Mouse (Mus musculus): ENCODE measurements around the gene Mapre3.

Gene Mapre3

DNA sequence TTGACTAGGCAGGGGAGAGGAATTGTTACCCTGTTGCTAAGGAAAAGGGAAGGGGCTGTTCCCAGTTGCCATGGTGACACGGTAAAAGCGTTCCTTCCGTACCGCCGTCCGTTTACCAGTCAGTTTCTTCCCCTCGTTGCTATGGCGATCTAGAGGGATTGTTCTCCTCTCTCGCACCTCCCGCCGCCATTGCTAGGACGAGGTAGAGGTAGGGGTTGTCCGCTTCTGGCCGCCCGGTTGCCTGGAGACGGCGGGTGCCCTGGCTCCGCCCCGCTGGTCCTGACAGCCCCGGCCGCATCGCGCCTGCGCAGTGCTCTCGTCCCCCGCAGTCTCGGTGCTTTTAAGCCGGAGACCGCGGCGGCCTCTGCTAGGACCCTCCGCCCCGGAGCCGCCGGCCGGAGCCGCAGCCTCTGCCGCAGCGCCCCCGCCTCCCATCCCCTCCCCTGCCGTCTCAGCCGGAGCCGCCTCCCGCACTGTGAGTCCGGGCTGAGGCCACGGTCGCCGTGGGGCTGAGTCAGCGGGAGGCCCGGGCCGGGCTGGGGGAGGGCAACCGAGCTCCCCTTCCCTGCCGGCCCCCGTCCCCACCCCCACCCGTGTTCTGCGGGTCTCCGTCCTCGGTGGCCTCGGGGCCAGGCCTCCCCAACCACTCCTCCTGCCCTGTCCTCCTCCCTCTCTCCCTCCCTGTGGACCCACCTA, at the start of gene Mapre3:
Gene Mapre3 (plus strand): TSS at position 218 of the 696 bp plus-strand sequence.
- in situ Hi-C loops (cut with MboI; ENCODE audit: low sequenced_read_pairs), result no loop called here

DNA sequence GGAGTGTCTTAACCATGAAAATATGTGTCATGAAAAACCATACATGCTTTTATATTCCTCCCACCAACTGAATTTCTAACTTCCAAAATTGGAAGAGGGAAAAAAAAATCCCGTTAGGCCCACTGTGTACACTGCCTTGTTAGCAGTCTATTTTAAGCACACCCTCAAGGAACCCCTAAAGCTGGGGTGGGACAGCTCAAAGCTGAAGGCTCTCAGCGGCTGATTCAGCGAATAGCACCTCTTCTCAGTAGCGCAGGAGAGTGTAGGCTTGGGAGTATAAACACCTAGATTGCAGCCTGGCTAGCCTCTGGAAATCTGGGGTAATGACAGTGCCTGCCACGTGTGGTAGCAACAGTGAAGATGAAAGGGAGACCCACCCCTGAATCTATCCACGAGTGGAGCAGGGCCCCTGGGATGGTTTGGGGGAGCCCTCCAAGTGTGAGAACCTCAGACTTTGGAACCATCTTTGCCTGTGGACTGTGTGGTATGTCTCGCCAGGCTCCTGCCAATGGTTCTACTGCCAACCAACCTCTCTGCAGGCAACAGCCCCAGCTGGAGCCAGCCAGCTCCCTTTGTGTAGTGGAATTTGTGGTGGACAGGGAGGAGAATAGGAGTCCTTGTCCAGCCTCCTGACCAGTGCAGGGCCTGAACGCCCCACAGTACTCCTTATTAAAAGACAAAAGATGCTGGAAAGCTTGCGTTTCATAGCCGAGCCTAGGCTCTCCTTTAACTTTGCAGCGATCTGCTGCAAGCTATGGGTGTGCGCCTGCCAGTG, 48.7 kb upstream of the Mapre3 start:
- in situ Hi-C loops (cut with MboI; ENCODE audit: low sequenced_read_pairs), result no loop called here

DNA sequence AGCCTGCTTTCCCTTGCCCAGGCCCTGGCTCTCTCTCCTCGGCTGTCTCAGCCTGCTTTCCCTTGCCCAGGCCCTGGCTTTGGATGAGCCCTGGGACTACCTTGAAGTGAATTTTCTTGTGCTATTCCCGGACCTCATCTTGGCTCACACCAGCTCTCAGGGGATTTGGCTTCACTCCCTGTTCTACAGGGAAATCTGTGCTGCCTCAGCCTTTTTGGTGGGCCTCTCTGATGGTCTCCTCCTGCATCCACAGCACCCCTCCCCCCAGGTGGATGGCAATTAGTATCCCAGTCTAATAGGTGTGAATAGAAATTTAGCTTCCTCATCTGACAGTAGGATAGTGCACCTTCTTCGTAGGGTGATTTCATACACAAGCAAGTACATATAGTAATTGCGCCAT, 46.4 kb upstream of the Mapre3 start:
- in situ Hi-C loops (cut with MboI; ENCODE audit: low sequenced_read_pairs), result no loop called here

DNA sequence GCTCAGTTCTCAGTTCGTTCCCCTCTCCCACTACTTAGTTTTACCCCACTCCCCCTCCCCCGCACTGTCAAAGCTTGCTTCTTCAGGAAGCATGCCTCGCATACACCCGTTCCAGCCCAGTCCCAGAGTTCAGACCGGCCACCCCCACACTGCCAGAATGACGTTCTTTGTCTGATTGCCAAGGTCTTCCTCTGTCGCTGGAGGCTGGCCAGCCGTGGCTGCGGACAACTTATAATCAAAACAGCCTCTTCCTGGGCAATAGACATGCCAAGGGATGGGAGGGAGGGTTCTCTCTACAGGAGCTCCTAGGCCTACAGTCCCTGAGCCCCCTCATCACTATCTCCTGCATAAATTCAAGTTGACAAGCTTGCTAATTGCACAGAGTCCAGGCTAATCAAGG, 45.8 kb upstream of the Mapre3 start:
- in situ Hi-C loops (cut with MboI; ENCODE audit: low sequenced_read_pairs), result no loop called here

DNA sequence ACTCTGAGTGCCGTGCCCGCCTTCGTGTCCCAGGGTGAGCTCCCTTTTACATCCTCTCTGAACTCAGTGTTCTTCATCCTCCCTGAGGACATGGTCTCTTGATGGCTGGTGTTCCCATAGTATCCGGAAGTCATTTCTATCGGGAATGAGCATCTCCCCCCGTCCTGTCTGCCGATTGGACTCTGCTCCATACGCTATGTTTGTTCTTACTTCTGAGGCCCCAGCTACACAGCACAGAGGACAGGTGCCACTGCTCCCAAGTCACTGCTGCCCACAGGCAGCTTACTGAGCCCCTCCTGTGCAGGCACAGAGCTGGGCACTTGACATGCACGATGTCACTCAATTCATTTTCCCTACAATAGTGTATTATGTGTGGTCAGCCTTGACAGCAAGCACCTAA, 45.4 kb upstream of the Mapre3 start:
- in situ Hi-C loops (cut with MboI; ENCODE audit: low sequenced_read_pairs), result no loop called here

DNA sequence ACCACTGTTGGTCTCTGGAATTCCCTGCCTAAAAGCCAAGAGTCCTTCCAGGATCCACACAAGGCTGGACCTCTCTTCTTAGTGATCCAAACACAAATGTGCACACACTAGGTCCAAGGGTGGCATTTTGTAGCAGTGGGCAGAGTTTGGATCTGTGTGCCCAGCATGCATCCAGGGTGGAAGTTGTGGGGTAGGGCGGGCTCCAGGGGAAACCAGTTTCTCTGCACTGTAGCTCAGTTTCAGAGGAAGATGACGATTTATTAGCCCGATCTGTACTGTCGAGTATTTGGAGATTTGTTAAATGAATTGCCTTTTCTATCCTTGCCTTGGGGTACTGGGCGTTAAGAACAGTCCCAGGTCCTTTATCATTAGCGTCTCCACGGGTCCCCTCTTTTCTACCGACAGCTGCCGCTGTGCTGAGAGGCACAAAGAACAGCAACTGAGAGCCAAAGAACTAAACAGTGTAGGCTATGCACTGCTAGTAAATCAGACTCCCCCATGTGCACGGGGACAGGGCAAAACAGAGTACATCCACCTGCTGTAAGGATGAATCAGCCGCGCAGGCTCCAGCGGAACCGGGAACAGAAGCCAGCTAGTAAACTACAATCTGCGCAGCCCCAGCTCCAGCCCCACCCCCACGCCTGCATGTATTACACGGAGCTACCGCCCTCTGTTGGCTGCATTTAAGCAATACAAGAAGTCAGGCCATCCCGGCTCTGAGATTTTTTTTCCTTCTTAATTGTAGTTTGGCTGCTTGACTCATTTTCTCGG, 39.7 kb upstream of the Mapre3 start:
- in situ Hi-C loops (cut with MboI; ENCODE audit: low sequenced_read_pairs), result loop anchor here (10.0 kb wide), 1 partner anchor 70 kb away; no protein-coding TSS in a partner anchor

DNA sequence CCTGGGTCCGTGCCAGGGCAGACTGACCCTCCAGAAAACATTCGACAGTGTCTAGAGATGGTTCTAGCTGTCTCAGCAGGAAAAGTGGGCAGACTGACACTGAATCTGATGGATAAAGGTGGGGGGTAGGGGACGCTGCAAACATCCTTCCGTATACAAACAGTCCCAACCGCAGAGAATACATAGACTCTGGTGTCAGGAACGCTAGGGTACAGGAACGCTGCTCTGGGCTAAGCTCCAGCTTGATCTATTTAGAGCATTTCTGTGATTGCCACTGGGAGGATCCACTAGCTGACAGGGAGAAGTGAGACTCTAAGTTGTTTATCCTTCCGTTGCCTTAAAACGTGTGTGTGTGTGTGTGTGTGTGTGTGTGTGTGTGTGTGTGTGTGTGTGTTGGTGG, 33.7 kb upstream of the Mapre3 start:
- in situ Hi-C loops (cut with MboI; ENCODE audit: low sequenced_read_pairs), result no loop called here

DNA sequence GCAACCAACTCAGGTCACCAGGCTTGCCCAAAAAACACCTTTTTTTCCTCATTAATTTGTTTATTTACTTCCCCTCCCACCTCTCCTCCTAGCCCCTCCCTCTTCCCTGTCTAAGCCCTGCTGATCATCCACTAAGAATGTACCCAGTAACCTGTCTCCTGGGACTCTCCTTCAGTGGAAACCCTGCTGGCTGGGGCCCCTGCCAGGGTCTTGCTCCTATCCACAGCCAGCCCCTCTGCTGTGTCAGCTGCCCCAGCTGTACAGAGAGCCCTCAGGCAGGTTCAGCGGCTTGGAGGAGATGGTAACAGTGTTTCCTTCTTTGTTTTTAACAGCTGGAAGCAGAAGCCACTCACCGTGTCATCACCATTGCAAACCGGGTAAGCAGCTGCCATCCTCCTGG, 33.3 kb upstream of the Mapre3 start:
- in situ Hi-C loops (cut with MboI; ENCODE audit: low sequenced_read_pairs), result no loop called here

DNA sequence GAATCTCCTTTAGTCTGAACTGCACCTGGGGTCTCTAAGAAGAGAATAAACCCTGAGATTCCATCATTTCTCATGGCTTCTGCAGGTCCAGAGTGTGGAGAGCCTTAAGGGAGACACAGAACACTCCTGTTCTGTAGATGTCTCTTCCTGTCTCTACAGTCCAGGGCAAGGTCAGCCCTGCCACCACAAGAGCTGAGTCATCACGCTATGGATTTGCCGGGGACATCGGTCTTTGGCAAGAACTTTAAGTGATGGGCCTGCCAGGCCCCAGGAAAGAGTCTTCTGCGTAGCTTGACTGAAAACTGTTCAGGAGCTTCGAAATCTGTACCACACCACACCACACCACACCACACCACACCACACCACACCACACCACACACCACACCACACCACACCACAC, 27.1 kb upstream of the Mapre3 start:
- in situ Hi-C loops (cut with MboI; ENCODE audit: low sequenced_read_pairs), result no loop called here

DNA sequence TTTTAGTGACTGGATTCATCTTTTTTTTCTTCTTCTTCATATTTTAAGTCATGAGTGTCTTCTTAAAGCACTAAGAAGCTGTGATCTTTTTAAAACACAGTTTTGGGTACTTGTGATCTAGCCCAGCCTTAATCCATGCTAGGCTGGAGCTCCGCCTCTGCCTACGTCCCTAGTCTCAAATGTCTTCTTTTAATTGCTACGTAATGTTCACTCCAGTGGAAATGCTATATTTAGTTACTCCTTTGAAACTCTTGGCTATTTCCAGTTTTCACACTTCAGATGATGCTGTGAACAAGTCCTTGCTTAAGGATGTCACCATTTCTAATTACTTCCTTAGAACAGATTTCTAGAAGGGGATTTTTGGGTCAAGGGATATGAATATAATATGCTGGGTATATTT, 24.4 kb upstream of the Mapre3 start:
- in situ Hi-C loops (cut with MboI; ENCODE audit: low sequenced_read_pairs), result no loop called here

DNA sequence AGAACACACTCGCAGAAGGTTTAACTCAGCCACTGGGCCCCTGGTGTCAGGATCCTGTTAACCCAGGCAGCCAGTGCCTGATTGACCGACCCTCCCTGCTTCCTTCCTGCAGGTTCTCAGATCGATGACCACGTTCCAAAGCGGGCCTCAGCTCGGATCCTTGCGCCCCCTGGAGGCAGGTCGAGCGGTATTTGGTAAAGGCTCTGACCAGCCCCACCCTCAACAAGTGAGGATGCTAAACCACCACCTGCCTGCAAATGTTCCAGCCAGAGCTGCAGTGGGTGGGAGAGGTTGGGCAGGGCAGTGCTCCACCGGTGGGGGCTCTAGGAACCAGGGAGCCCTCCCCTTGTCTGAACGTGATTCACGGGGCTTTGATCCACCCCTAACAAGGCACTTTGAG, 18.3 kb upstream of the Mapre3 start:
- in situ Hi-C loops (cut with MboI; ENCODE audit: low sequenced_read_pairs), result loop anchor here (5.0 kb wide), 1 partner anchor 84 kb away; the partner anchor contains the start of gene Dpysl5

DNA sequence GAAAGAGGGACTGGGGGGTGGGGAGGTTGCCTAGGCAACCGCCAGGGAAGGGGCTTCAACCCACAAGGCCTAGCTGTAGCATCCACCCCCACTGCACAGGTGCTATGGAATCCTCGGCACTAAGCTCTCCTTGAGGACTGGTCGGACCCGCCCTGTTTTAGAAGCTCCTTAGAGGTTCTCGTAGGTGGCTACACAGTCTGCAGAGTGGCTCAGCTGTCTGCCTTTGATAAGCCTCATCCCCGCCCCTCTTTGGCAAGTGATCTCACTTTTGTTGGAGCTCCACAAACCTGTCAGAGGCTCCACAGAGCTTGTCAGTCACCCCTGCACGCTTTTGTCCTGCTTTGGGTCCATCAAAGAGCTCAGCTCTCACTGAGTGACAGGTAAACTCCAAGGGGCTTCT, 17.0 kb upstream of the Mapre3 start:
- in situ Hi-C loops (cut with MboI; ENCODE audit: low sequenced_read_pairs), result loop anchor here (5.0 kb wide), 1 partner anchor 85 kb away; the partner anchor contains the start of gene Dpysl5

DNA sequence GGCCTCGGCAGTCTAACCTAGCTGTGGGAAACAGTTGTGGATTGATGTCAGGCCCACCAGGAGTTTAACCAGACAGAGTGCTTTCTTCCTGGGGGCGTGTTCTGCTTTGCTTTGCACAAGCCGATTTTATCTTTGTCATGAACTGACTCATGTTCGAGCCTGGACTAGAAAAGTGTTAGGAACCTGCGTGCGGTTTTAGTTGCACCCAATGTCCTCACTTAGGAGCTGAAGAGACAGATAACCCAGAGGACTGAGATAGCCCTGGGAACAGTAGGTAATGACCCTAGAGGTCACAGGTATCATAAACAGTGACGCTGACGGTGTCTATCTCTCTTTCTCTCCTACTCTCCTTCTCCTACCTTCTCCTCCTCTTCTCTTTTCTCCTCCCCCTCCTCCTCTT, 16.5 kb upstream of the Mapre3 start:
- in situ Hi-C loops (cut with MboI; ENCODE audit: low sequenced_read_pairs), result loop anchor here (5.0 kb wide), 1 partner anchor 86 kb away; the partner anchor contains the start of gene Dpysl5

DNA sequence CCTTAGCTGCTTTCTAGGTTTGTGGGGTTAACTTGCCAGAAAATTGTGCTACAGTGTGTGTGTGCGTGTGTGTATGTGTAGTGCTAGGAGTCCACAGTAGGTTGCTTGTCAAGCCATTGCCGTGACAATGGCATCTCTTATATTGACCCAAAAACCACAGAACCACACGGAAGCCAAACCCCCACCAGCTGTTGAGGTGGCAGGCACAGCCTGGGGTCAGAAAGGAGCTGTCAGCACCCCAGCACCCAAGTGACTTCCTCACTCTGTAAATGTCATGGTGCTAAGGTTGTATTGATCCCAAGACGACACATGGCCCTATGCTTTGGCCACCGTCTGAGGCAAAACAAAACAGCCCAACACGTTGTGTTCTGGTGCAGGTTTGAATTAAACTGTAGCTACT, 15.5 kb upstream of the Mapre3 start:
- in situ Hi-C loops (cut with MboI; ENCODE audit: low sequenced_read_pairs), result loop anchor here (5.0 kb wide), 1 partner anchor 87 kb away; the partner anchor contains the start of gene Dpysl5

DNA sequence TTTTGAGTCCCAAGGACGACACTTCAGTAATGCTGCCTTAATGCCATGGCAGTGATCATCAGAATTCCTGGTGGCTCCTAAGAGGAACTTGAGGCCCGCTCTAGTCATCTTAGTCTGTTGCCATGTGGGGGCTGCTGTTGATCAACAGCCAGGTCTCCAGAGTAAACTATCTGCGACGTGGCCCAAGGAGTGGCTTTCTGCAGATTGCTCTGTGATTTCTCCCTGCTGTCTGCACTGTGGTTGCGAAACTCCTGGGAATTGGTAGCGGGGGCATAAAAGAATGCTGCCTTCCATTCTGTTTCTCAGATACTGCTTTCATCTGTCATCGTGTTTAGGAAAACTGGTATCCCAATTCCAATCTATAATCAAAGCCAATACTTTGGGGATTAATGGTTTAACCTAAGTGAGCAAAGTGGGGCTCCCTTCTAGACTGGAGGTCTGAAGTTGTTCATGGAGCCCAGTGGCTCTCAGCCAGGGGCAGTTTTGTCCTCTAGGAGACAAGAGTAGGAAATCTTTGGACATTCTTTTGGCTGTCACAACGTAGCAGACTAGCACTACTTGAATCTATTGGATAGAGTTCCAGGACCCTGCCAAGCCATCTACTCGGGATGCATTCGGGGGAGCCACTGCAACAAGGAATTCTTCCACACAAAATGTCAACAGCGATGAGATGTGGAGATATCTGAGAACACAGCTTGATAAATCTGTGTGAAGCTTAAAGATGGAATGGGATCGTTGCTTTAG, 11.5 kb upstream of the Mapre3 start:
- in situ Hi-C loops (cut with MboI; ENCODE audit: low sequenced_read_pairs), result no loop called here

DNA sequence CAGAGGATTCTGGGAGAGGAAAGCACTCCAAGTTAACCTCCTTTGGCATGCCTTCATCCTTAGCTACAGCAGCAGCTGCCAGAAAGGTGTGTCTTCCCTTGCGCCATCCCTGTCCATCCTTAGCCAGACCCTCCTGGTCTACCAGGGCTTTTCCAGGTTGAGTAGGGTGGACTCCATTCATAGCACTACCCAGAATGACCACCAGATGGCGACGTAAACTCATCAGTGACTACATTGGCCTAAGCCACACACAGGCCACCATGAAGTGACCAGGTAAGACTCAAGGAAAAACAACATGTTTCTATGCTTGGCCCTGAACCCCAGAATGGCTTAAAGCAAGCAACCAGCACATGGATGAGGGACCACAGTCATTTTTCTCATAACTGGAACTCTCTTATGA, 8.3 kb upstream of the Mapre3 start:
- in situ Hi-C loops (cut with MboI; ENCODE audit: low sequenced_read_pairs), result no loop called here

DNA sequence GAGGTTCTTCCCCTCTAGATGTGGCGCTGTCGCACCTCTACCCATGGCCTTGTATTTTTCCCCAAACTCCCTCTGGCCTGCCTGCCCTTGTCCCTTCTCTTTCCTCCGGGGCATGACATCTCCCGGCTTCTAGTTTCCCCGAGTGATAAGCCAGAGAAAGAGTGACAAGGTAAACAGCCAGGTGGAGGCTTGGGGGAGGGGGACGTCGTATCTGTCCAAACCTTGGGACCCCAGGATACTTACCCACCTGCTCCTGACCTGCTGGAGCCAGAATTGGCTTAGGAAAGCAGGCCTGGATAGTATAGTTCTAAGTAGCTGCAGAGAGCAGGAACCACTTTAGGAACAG, 652 bp downstream of the Mapre3 start:
- in situ Hi-C loops (cut with MboI; ENCODE audit: low sequenced_read_pairs), result no loop called here

DNA sequence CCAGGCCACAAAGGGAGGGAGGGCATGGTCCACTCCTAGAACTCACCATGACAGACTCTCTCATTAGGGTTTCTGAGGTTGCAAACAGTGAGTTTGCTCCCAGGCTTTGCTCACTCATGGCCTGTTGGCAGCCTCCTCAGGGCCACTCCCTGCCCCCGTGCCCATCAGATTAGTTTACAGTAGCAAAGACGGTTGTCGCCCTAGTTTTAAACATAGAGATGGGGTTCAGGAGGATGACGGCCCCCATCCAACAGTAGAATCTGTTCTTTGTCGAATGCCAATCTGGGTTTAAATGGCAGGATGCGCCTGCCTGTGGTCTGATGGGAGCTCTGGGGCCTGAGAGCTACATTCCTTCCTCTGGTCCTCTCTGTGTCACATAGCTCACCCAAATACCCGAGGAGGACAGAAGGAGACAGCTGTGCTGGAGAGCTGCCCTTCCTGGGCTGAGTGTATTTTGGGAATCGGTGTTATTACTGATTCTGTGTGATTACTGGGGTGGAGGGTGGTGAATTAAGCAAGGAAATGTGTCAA, 1.9 kb downstream of the Mapre3 start:
- in situ Hi-C loops (cut with MboI; ENCODE audit: low sequenced_read_pairs), result no loop called here

DNA sequence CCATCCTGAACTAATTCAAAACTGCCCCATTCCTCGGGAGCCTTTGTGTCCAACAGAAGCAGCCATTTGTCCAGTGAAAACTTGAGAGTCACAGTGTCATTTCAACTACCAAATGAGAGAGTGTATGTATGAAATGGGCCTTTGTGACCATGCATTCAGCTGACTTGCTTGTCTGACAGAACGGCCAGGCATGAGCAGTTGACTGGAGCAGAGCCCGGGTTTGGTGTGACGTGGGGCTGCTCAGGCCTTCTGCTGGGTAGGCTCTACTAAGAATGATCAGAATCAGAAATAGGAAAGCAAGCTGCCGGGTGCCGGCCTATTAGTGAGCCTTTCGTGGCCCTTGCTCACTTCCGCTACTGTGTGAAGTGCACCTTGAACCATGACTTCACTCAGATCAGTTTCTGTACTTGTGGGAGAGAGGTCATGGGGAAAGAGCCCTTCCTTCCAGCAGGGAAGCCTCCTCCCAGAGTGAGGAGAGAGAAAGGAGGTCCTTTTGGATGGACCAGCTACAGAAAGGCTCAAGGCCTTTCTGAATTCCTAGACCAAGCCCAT, 4.4 kb downstream of the Mapre3 start:
- in situ Hi-C loops (cut with MboI; ENCODE audit: low sequenced_read_pairs), result no loop called here

DNA sequence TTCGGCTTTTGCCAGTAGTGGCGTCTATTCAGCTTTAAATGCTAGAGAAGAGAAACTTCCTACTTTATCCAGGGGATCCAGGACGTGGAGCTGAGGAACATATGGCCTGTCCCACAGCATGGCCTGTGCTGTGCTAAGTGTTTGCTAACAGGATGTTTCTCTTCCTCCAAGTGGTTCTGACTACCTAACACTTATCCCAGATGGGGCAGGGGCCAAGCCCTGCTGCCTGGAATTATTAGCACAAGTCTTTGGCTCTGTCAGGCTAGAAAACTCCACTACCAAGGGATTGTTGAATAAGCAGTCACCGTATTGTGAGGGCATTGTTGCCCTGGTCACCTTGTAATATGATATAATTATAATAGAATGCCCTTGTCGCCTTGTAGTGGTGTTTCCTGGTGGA, 8.2 kb downstream of the Mapre3 start:
- in situ Hi-C loops (cut with MboI; ENCODE audit: low sequenced_read_pairs), result no loop called here

Measured in CH12F3 (cell line).